In the genomic region with DNA sequence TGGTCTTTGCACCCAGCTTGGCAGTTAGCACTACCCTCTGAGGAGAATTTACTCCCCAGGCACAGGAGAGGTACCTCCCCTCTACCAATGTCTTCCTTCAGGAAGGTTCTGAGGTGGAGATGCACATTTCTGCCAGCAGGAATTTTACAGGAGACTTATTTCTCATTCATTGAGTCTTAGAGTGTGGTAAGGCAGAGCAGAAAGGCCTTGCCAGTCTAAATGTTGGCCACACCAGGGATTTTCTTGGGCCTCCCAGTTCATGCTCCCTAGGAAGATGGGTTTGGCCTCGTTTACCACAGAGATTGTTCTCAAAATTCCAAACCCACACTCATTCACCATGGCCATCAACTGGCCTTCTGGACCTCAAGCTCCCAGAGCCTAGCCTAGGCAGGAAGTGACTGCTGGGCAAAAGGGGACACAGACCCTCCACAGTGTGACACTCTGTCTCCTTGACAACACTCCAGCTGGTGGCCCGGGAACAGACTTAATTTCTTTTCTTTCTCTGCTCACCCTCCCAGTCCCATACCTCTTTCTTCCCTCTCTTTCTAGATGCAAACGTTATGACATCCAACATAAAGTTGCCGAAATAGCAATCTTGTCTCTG, we compare ENCODE assay signal across 15 mouse cellular contexts. TPM values are rescaled to one million over a fixed set of nuclear protein-coding genes. Genes with fewer than 3 reads are reported as not detected.
DNase-seq lines count a peak whose midpoint lies in the region; ATAC-seq lines count a peak whose summit lies in the region.
"Had no signal": no experiment of that assay in that cellular context is flagged by ENCODE, and none has a peak within 500 bp of the region (broad histone marks: within the 10 kb centered on the region; RNA-seq: fewer than 3 reads in every experiment).

No protein-coding gene starts in this region.

- no peak overlapping the region for H3K4me2 ChIP-seq in hindbrain, embryonic 16.5 days (ENCODE audit: low read length)
- peak overlapping the region; percentile 16 for H3K4me2 ChIP-seq in forebrain, embryonic 11.5 days (ENCODE audit: low read depth, low read length, severe bottlenecking)
- no peak overlapping the region for H3K4me2 ChIP-seq in neural tube, embryonic 11.5 days (ENCODE audit: low read depth)
- H3K4me2 ChIP-seq: liver, embryonic 15.5 days had no signal

- H3K27me3 ChIP-seq in hindbrain, embryonic 10.5 days (ENCODE audit: insufficient read depth, poor library complexity, severe bottlenecking): peaks cover 100% of the 10 kb centered on the region
- H3K27me3 ChIP-seq in hindbrain, embryonic 16.5 days (replicated peaks; ENCODE audit: control insufficient read depth, insufficient read depth, low read length): peaks cover 13% of the 10 kb centered on the region
- H3K27me3 ChIP-seq in forebrain, embryonic 11.5 days (ENCODE audit: control insufficient read depth, insufficient read depth, low read length): peaks cover 23% of the 10 kb centered on the region
- H3K27me3 ChIP-seq in limb, embryonic 10.5 days (ENCODE audit: low read depth, poor library complexity, severe bottlenecking): 0 out of 2 replicates have a peak, but pooled peaks cover 6% of the 10 kb centered on the region
- H3K27me3 ChIP-seq in neural tube, embryonic 11.5 days (ENCODE audit: control insufficient read depth, insufficient read depth, low read length): peaks cover 67% of the 10 kb centered on the region
- H3K27me3 ChIP-seq: liver, embryonic 15.5 days had no signal

- no peak overlapping the region for H3K9ac ChIP-seq in hindbrain, embryonic 16.5 days (ENCODE audit: low read depth, low read length)
- no peak overlapping the region for H3K9ac ChIP-seq in forebrain, embryonic 11.5 days (ENCODE audit: low read length)
- H3K9ac ChIP-seq in neural tube, embryonic 11.5 days (ENCODE audit: low read length): no peak overlapping the region
- H3K9ac ChIP-seq: liver, embryonic 15.5 days had no signal

- H3K4me3 ChIP-seq in hindbrain, embryonic 10.5 days: no peak overlapping the region
- H3K4me3 ChIP-seq in hindbrain, embryonic 16.5 days (ENCODE audit: low read length): no peak overlapping the region
- H3K4me3 ChIP-seq in forebrain, embryonic 11.5 days (ENCODE audit: low read depth, low read length): no peak overlapping the region
- H3K4me3 ChIP-seq in limb, embryonic 10.5 days: no peak overlapping the region
- no peak overlapping the region for H3K4me3 ChIP-seq in neural tube, embryonic 11.5 days (ENCODE audit: low read depth, low read length)
- H3K4me3 ChIP-seq: liver, embryonic 15.5 days had no signal

- H3K9me3 ChIP-seq in hindbrain, embryonic 10.5 days: no peaks in the 10 kb centered on the region
- no peaks in the 10 kb centered on the region for H3K9me3 ChIP-seq in hindbrain, embryonic 16.5 days (ENCODE audit: control insufficient read depth, low read length)
- no peaks in the 10 kb centered on the region for H3K9me3 ChIP-seq in forebrain, embryonic 11.5 days (ENCODE audit: control insufficient read depth, low read length)
- H3K9me3 ChIP-seq in limb, embryonic 10.5 days (replicated peaks): no peaks in the 10 kb centered on the region
- H3K9me3 ChIP-seq in neural tube, embryonic 11.5 days (ENCODE audit: control insufficient read depth, low read length): no peaks in the 10 kb centered on the region
- H3K9me3 ChIP-seq: liver, embryonic 15.5 days had no signal

- no peaks in the 10 kb centered on the region for H3K36me3 ChIP-seq in hindbrain, embryonic 10.5 days
- H3K36me3 ChIP-seq in hindbrain, embryonic 16.5 days (ENCODE audit: control insufficient read depth, insufficient read depth, low read length): no peaks in the 10 kb centered on the region
- no peaks in the 10 kb centered on the region for H3K36me3 ChIP-seq in forebrain, embryonic 11.5 days (ENCODE audit: control insufficient read depth, insufficient read depth, low read length)
- H3K36me3 ChIP-seq in limb, embryonic 10.5 days: no peaks in the 10 kb centered on the region
- no peaks in the 10 kb centered on the region for H3K36me3 ChIP-seq in neural tube, embryonic 11.5 days (ENCODE audit: control insufficient read depth, insufficient read depth, low read length)
- H3K36me3 ChIP-seq: liver, embryonic 15.5 days had no signal

- 9% methylated on average over 4 of the region's 4 CpGs for WGBS in hindbrain, embryonic 10.5 days
- WGBS in hindbrain, embryonic 16.5 days: 23% methylated on average over 4 of the region's 4 CpGs
- WGBS in forebrain, embryonic 11.5 days: 8% methylated on average over 4 of the region's 4 CpGs
- WGBS in limb, embryonic 10.5 days: 29% methylated on average over 4 of the region's 4 CpGs
- 14% methylated on average over 4 of the region's 4 CpGs for WGBS in neural tube, embryonic 11.5 days

- ATAC-seq in hindbrain, embryonic 16.5 days: no peak
- ATAC-seq in forebrain, embryonic 11.5 days (replicated peaks; ENCODE audit: low FRiP score): peak; percentile 57
- ATAC-seq in neural tube, embryonic 11.5 days (ENCODE audit: insufficient read depth, low FRiP score, low TSS enrichment): peak; percentile 29
- no peak for ATAC-seq in activated CD4-positive, CD25-positive, alpha-beta regulatory T cell, adult 4 months

- peak; percentile 50 for DNase-seq in hindbrain, embryonic 10.5 days (ENCODE audit: low spot score)
- peak; percentile 68 for DNase-seq in forebrain, embryonic 11.5 days (ENCODE audit: low spot score)
- peak; percentile 41 for DNase-seq in limb, embryonic 10.5 days (ENCODE audit: low spot score)
- peak; percentile 34 for DNase-seq in neural tube, embryonic 11.5 days (ENCODE audit: low spot score)
- no peak for DNase-seq in kidney, adult 8-10 months
- DNase-seq in gastrocnemius, adult 8-10 months (ENCODE audit: low spot score in 2 of 2): no peak
- DNase-seq: heart, adult 11 months; kidney, adult 11 months had no signal

- H3K27ac ChIP-seq in hindbrain, embryonic 10.5 days: no peak overlapping the region
- H3K27ac ChIP-seq in hindbrain, embryonic 16.5 days (ENCODE audit: low read depth, low read length): no peak overlapping the region
- peak overlapping the region; percentile 3; the same call in 1 of the 2 replicates for H3K27ac ChIP-seq in forebrain, embryonic 11.5 days (ENCODE audit: low read depth, low read length)
- no peak overlapping the region for H3K27ac ChIP-seq in limb, embryonic 10.5 days
- H3K27ac ChIP-seq in neural tube, embryonic 11.5 days (ENCODE audit: low read depth, low read length): no peak overlapping the region
- H3K27ac ChIP-seq: liver, embryonic 15.5 days had no signal

- peaks cover 51% of the 10 kb centered on the region for H3K4me1 ChIP-seq in hindbrain, embryonic 10.5 days (replicated peaks)
- peaks cover 14% of the 10 kb centered on the region for H3K4me1 ChIP-seq in hindbrain, embryonic 16.5 days (ENCODE audit: control insufficient read depth, insufficient read depth, low read depth, low read length)
- H3K4me1 ChIP-seq in forebrain, embryonic 11.5 days (replicated peaks; ENCODE audit: control insufficient read depth, insufficient read depth, low read length): peaks cover 55% of the 10 kb centered on the region
- peaks cover 36% of the 10 kb centered on the region for H3K4me1 ChIP-seq in limb, embryonic 10.5 days
- peaks cover 9% of the 10 kb centered on the region for H3K4me1 ChIP-seq in neural tube, embryonic 11.5 days (ENCODE audit: control insufficient read depth, insufficient read depth, low read length)
- H3K4me1 ChIP-seq: liver, embryonic 15.5 days had no signal

RNA-seq across cellular contexts. Expression of gene Fezf2, which starts 40.3 kb away (rescaled TPM):
- polyA plus RNA-seq in hindbrain, embryonic 10.5 days (2016; fragmentation: Nextera tagmentation; extraction: Ambion mirVana): 0.24 and 1.7 TPM in 2 replicates
- 0.06 and 2.3 TPM in 2 replicates for polyA plus RNA-seq in hindbrain, embryonic 16.5 days (2015; fragmentation: Nextera tagmentation; extraction: Ambion mirVana)
- polyA plus RNA-seq in forebrain, embryonic 11.5 days (2014; fragmentation: Nextera tagmentation; extraction: Ambion mirVana): 47.5 and 51.5 TPM in 2 replicates
- polyA plus RNA-seq in limb, embryonic 10.5 days (2016; fragmentation: Nextera tagmentation; extraction: Ambion mirVana): not detected in 2 replicates
- not detected in 2 replicates for polyA plus RNA-seq in neural tube, embryonic 11.5 days (2014; fragmentation: Nextera tagmentation; extraction: Ambion mirVana)
- under 1 TPM in 1 of 2 experiments, not detected in 1; 0.15 TPM for polyA plus RNA-seq in activated CD4-positive, CD25-positive, alpha-beta regulatory T cell, adult 4 months (2017; shearing (Covaris generic))
- not detected for total RNA-seq in gastrocnemius, adult 8-10 months (2022)
- total RNA-seq: adrenal gland, postnatal 4 days had no signal
- polyA plus RNA-seq: embryonic facial prominence, embryonic 14.5 days; heart, postnatal 0 days; large intestine, adult 2 months had no signal

Comparison
In these comparisons a context has a peak if more than half of its experiments do, and no peak if none do; other contexts are left out.
1. DNase-seq: peak in hindbrain, embryonic 10.5 days (single experiment), forebrain, embryonic 11.5 days (single experiment), limb, embryonic 10.5 days (single experiment) and neural tube, embryonic 11.5 days (single experiment); none in kidney, adult 8-10 months (0 of 2) and gastrocnemius, adult 8-10 months (0 of 2).
2. ATAC-seq: peak in forebrain, embryonic 11.5 days (single experiment) and neural tube, embryonic 11.5 days (single experiment); none in hindbrain, embryonic 16.5 days (single experiment) and activated CD4-positive, CD25-positive, alpha-beta regulatory T cell, adult 4 months (single experiment).
3. RNA of gene Fezf2, which starts 40.3 kb away (polyA plus RNA-seq): 47.5 to 51.5 TPM in forebrain, embryonic 11.5 days; 0.24 to 1.7 TPM in hindbrain, embryonic 10.5 days, 0.15 TPM in activated CD4-positive, CD25-positive, alpha-beta regulatory T cell, adult 4 months, 0.06 to 2.3 TPM in hindbrain, embryonic 16.5 days, not detected in limb, embryonic 10.5 days and not detected in neural tube, embryonic 11.5 days; every median in the first group is over 10 times any median in the second.